Mouse (Mus musculus): Measurements from ENCODE around the gene Olfr453.

Olfr453 gene

DNA sequence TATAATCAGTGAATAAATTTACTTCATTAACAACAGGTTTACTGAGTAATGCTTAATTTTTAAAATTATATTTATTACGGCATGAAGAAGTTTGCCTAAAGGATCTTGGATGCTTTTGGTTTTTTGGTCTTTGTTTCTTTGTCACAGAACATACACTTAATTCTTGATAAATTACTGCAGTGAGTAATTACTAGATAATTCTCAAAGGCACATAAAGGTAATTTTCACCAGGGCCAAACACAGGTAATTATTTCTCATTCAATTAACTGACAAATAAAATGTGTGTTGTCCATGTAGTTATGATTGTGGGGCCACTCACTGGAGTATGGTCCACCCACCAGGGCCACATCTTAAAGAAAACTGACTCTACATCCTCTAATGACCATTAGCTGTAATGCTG lies at the start of gene Olfr453:
TSS of gene Olfr453 (plus strand) at position 301 of the 400 bp plus-strand sequence.
- no peak for DNase-seq (ENCODE audit: low spot score)

DNA sequence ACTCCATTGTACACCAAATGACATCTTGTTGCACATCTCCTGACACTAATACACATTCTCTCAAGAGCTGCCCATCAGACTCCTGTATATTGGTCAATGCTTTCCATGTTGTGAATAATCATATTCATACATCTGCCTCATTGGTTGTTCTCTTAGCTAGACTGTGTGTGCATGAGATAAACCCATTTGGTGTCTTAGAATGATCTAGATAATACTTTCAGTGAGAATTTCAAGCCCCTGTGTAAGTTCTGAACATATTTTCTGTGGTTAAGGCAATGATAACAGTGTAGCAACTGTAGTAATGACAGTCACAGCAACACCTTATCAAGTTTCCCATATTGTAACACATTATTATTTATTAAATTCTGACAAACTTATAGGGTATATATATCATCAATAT lies 49.4 kb upstream of the Olfr453 start:
- DNase-seq (ENCODE audit: low spot score): no peak

DNA sequence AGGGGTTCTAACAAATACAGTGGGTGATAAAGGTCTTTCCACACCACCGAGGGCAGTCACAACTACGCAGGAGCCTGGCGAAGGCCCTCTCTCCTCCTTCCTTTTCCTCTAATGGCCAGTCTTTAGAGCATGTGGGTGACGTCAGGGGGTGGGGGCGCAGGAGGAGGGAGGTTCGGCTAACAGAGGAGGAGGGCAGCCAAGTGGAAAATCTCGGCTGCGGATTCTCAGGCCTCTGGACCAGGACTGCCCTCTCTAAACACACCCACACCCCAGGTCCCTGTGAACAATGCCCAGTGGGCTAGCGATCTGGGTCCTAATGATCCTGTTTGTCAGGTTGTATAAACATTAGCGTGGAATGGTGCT lies 47.0 kb upstream of the Olfr453 start:
- DNase-seq (ENCODE audit: low spot score): peak; percentile 45

DNA sequence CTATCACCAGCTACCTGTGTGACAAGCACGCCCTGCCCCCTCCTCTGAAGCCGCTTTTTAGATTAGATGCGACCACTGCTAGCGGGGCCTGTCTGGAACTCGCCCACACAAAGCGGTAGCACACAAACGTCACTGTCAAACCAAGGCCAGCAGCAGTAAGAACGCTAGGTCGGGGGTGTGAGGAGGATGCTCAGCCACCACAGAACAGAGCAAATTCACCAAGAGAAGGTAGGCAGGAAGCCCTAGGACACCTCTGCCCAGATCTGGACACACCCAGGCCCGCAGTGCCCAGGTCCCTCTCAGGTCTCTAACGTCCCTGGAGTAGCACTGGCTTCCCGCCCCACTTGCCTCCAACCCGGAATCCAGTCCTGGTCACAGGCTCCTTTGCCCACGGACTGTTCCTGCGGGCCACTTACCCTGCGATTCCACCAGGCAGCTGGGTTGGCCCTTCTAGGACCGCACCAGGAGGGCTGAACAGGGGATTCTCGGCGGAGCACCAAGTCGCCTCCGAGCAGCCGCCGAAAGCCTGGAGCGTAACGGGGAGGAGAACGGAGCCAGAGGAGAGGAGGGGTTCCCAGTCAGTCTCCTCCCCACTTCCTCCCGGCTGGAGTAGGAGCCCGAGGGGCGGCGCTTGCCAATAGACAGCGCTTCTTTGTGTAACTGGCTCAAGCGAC lies 46.5 kb upstream of the Olfr453 start:
- DNase-seq (ENCODE audit: low spot score): peak; percentile 34

DNA sequence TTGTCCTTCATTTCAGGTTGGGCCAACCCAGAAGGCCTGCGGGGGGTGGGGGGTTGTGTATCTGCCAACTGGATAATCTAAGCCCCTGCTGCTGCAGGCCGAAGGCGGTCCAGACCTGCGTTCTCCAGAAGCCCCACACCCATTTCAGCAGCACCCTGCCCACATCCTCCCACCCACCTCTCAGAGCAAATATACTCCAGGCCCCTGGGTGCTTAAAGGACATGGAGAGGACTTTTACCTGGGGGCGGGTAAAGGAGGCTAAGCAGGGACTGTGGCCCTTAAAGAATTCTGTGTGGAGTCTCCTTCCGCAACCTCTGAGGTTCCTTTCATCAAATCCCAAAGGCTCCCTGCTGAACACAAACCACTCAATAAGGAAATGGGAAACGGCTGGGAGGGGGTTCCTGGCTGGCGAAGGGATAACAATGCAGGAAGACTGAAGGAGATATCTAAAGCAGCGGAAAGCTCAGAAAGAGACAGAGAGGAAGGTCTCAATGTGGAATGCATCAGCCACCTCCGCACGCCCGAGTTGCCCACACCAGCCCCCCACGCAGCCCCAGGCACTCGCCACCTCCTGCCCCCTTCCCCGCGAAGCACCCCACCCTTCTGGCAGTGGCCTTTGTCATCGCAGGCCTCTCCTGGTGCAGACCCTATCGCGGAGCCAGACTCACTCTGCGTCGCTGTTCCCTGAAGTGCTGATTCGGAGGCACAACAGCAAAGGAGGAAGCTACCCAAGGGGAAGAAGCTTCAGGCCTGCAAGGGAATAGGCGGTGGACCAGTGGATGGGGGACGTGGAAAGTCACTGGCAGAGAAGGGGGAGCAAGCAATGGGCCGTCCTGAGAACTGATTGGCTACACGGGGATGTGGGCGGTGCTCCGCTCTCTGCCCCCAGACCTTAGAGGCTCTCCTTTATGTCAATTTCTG lies 29.6 kb upstream of the Olfr453 start, which contains the start of gene Tcaf1:
TSS of gene Tcaf1 (minus strand) at position 798 of the 921 bp plus-strand sequence.
- peak; percentile 41 for DNase-seq (ENCODE audit: low spot score)

DNA sequence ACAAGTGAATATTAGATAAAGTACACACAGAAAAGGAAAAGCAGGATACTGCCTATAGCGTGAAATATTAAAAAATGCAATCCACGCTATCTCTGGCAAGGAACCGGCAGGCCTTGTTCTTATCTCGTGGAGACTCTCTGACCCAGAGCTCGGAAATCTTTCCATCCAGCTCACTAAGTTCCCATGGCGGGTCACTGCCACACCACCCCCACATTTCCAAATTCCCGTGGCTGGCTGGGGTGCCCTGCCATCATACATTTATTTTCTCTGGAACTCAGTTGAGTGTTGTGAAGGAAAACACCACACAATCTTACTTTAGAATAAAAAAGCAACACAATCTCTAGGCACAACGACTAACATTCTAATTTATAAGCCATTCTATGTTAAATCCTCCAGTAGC lies 24.5 kb upstream of the Olfr453 start:
- no peak for DNase-seq (ENCODE audit: low spot score)

DNA sequence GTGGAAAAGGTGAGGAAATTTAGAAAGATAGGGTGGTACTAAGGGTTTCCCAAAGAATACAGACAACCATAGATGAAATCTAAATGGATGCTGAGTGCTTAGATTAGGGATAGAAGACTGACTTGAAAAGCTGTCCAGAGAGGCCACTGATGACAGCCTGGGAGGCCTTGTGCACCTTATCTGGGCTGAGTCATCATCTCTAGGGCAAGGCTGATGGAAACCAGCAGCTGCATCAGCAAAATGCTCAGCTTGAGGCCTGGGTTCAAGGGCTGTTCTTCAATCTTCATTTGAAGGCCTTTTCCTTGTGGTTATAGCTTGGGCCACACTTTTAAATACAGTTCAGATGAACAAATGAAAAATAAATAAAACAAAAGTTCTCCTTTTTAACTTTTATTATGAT lies 21.2 kb upstream of the Olfr453 start:
- no peak for DNase-seq (ENCODE audit: low spot score)

DNA sequence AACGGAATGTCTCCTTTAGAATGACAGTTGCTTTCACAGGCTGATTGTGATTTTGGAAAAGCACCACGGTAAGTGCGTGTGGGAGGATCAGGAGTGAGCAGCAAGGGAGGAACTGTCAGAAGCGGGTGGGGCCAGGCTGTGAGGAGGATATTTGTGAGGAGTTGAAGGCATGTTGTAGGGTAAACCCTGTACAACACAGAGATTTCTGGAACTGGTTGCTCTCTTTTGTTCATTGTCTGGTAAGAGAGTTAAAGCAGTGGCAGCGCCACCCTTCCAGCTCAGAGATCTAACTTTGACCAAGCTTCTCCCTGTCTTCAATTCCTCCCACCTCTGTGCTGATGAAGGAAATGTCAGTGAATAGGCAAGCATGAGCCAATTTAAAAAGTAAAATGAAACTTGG lies 3.1 kb downstream of the Olfr453 start:
- DNase-seq (ENCODE audit: low spot score): no peak

DNA sequence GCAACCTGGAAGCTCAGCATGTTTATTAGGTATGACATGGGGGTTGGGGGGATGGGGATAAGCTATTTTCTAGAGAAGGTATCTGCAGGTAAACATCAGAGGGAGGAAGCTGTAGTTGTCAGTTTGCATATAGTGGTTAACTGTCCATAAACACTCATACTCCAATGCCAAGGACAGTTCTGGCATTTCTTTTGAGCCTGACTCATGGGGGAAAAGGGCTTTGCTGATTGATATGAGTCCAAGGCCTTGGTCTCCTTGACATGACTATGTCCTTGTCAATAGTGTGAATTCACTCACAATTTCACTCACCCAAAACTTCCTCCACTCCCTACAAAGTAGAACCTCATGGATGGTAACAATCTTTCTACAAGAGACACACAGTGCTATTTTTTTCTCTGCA lies 8.7 kb downstream of the Olfr453 start:
- DNase-seq (ENCODE audit: low spot score): no peak

DNA sequence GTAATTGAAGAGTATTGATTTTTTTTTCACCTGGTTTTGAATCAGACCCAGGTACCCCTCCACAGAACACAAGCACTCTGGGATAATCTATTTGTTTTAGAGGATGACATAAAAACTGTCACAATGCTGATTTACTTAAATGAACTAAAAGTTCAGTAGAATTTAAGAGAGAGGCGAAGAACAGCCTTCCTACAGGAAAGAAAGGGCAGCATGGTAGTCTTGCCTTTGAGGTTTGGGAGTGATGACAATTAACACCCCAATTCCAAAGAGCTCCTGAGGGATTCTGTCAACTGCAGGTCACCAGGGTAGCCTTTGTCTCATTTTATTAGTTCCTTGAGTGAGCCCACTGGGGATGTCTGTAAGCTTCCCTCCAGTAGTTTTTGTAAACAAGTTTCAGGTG lies 16.9 kb downstream of the Olfr453 start, which contains the start of gene Olfr38:
TSS of gene Olfr38 (plus strand) at position 301 of the 400 bp plus-strand sequence.
- DNase-seq (ENCODE audit: low spot score): no peak

DNA sequence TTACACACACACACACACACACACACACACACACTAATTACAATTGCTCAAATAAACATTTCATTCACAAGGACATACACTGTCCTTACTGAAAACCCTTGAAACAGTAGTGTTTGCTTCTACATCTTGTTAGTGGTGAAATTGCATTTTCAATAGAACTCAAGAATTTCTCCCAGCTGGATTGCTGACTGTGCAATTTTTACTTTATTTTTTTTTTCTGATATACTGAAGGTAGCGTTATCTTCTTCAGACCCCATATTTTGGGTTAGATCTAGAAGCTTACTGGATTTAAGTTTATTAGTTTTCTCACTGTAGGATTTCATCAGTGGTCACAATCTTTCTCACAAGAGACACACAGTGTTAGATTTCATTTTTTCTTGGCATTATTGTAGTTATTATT lies 37.9 kb downstream of the Olfr453 start:
- DNase-seq (ENCODE audit: low spot score): no peak

DNA sequence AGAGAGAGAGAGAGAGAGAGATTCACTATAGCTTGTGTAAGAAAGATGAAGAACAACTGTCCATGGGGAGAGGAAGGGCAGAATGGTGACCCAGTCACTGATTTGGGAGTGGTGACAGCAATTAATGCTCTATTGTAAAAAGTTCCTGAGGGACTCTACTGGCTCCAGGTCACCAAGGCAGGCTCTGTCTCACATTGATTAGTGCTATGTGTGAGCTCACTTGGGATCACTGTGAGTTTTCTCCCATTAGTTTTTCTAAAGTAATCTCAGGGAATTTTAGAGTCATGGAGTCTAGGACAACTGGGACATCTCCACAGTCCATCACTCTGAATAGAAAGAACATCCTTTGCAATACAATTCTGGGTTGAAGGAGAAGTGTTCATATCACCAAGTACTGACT lies 45.6 kb downstream of the Olfr453 start, which contains the start of gene Olfr452:
TSS of gene Olfr452 (plus strand) at position 301 of the 400 bp plus-strand sequence.
- DNase-seq (ENCODE audit: low spot score): no peak

DNA sequence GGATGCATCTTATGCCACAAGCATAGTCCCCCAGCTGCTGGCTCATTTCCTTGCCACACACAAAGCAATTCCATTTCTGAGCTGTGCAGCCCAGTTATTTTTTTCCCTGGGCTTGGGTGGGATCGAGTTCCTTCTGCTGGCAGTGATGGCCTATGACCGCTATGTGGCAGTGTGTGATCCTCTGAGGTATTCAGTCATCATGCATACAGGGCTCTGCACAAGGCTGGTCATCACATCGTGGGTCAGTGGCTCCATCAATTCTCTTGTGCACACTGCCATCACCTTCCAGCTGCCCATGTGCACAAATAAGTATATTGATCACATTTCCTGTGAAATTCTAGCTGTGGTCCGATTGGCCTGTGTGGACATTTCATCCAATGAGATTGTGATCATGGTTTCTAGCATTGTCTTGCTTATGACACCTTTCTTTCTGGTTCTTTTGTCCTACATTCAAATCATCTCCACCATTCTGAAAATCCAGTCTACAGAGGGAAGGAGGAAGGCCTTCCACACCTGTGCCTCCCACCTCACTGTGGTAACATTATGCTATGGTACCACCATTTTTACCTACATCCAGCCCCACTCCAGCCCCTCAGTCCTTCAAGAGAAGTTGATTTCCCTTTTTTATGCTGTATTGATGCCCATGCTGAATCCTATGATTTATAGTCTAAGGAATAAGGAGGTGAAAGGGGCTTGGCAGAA lies 51.2 kb downstream of the Olfr453 start:
- DNase-seq (ENCODE audit: low spot score): no peak

DNA sequence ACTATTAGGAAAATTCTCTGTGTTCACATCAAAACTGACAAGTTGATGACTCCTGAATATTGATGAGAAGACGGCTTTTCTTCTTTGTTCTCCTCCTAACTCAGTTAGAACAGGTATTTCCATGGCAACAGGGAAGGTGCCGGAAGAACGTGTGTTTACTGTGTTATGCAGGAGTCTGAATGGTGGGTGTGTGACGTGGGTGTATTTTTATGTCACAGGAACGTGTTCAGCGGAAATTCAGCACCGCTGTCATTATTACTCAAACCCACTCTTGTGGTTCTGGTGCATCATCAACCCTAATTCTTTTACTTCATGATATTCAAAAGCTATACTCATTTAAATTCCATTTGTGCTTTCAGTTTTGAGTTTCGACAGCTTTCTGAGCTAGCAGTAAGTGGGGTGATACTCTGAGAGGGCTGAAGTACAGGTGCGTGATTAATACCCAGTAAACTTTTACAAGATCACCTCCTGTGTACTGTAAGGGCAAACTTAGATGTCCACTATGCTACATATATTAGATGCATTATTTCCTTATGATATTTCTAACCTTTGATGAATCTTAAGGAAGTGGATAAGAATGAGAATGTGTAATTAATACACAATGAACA lies 51.9 kb downstream of the Olfr453 start:
- no peak for DNase-seq (ENCODE audit: low spot score)

DNA sequence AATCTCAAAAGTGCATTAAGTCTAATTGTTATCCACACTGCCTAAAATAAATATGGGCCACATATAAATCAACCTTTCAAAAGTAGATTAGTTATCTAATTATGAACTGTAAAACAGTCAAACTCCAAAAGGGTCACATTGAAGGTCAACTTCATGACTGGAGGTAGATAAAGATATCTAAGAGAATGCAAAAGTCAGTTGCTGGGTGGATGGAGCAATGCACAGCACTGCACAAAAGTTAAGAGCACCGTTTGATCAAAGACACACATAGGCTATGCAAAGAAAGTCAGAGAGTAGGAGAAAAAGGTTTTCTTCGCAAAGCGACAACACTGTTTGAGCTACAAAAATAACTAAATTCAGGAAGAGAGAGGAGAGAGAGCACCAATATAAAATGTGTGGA lies 55.8 kb downstream of the Olfr453 start:
- DNase-seq (ENCODE audit: low spot score): no peak
